Mouse (Mus musculus): Measurements from ENCODE around the gene Mgat1. TPM values are rescaled to one million over a fixed set of nuclear protein-coding genes. Genes with fewer than 3 reads are reported as not detected.

The Mgat1 gene
- total and polyA plus RNA-seq, 3 experiments = 67.7 to 83.2 (median 80.9) TPM

GRCm38 (mm10) chr11:49245176-49245575, 1.2 kb downstream of the Mgat1 start:
- in situ Hi-C loops (cut with MboI; ENCODE audit: low pct_ligation_motif_present, low pct_unique_long_range_greater_than_20kb, low sequenced_read_pairs) (no loop called here), dilution Hi-C loops (cut with MboI; ENCODE audit: extremely low pct_ligation_motif_present, extremely low pct_unique_long_range_greater_than_20kb, low sequenced_read_pairs) (no loop called here)
- DNase-seq (ENCODE audit: extremely low read depth) = peak; percentile 80
- peaks cover 37% of the 10 kb centered on the region for H3K79me2 ChIP-seq (replicated peaks; ENCODE audit: control insufficient read depth, extremely low read depth, insufficient read depth, poor library complexity, severe bottlenecking)
- TF ChIP-seq EP300 (IDR thresholded peaks at IDR 0.05; ENCODE audit: low read length) = no peak
- TF ChIP-seq USF1 (IDR thresholded peaks at IDR 0.05; ENCODE audit: low read depth, low read length) = peak; percentile 72
- TF ChIP-seq MAZ (IDR thresholded peaks at IDR 0.05; ENCODE audit: low read depth, low read length) = peak; percentile 90
- TF ChIP-seq GABPA (IDR thresholded peaks at IDR 0.05; ENCODE audit: insufficient replicate concordance, low read depth, low read length) = no peak
- TF ChIP-seq ELF1 (IDR thresholded peaks at IDR 0.05; ENCODE audit: low read depth, low read length) = peak; percentile 55
- TF ChIP-seq NELFE (IDR thresholded peaks at IDR 0.05; ENCODE audit: low read depth, low read length) = peak; percentile 58
- no peak; the same call in none of the 2 replicates for TF ChIP-seq POLR2A (IDR thresholded peaks at IDR 0.05; ENCODE audit: low read depth, low read length)
- TF ChIP-seq CHD2 (IDR thresholded peaks at IDR 0.05; ENCODE audit: low read length) = peak; percentile 94
- TF ChIP-seq ZMIZ1 (IDR thresholded peaks at IDR 0.05; ENCODE audit: low read depth, low read length) = no peak; the same call in 1 of the 2 replicates
- no peak for TF ChIP-seq RCOR1 (conservative IDR thresholded peaks at IDR 0.05; ENCODE audit: low read depth, low read length)
- no peak for TF ChIP-seq ZC3H11A (IDR thresholded peaks at IDR 0.05; ENCODE audit: low read depth, low read length)
- peak; percentile 95 for TF ChIP-seq MYC (IDR thresholded peaks at IDR 0.05; ENCODE audit: low read depth, low read length)
- no peak for TF ChIP-seq CHD1 (IDR thresholded peaks at IDR 0.05; ENCODE audit: low read depth, low read length)
- no peak for TF ChIP-seq RAD21 (IDR thresholded peaks at IDR 0.05; ENCODE audit: low read depth, low read length)
- TF ChIP-seq MAFK (IDR thresholded peaks at IDR 0.05; ENCODE audit: insufficient replicate concordance, low read length) = 0 out of 2 replicates have a peak, but pooled peaks have one; percentile 40
- peak; percentile 56; the same call in 1 of the 2 replicates for TF ChIP-seq HCFC1 (IDR thresholded peaks at IDR 0.05; ENCODE audit: low read depth, low read length)
- no peak for TF ChIP-seq SMC3 (IDR thresholded peaks at IDR 0.05; ENCODE audit: low read depth, low read length)
- TF ChIP-seq E2F4 (IDR thresholded peaks at IDR 0.05; ENCODE audit: insufficient replicate concordance, low read depth, low read length) = no peak
- no peak for TF ChIP-seq JUN (IDR thresholded peaks at IDR 0.05; ENCODE audit: insufficient read depth, low read depth, low read length)
- TF ChIP-seq UBTF (IDR thresholded peaks at IDR 0.05; ENCODE audit: low read depth, low read length) = 0 out of 2 replicates have a peak, but pooled peaks have one; percentile 37
- TF ChIP-seq ETS1 (conservative IDR thresholded peaks at IDR 0.05; ENCODE audit: low read depth, low read length) = peak; percentile 62
- TF ChIP-seq KAT2A (IDR thresholded peaks at IDR 0.05; ENCODE audit: insufficient replicate concordance, low read length) = 0 out of 2 replicates have a peak, but pooled peaks have one; percentile 39
- TF ChIP-seq CTCF (conservative IDR thresholded peaks at IDR 0.05 in 1 of 2, IDR thresholded peaks at IDR 0.05 in 1 of 2; ENCODE audit: low read depth in 2 of 2, low read length in 2 of 2) = no peak
- TF ChIP-seq PAX5 (IDR thresholded peaks at IDR 0.05; ENCODE audit: low read length) = no peak
- TF ChIP-seq ZKSCAN1 (IDR thresholded peaks at IDR 0.05; ENCODE audit: borderline replicate concordance, low read depth, low read length) = no peak
- TF ChIP-seq MXI1 (IDR thresholded peaks at IDR 0.05; ENCODE audit: low read depth, low read length) = peak; percentile 100
- peak; percentile 97 for TF ChIP-seq SIN3A (IDR thresholded peaks at IDR 0.05; ENCODE audit: low read length)
- peak; percentile 46; the same call in 1 of the 2 replicates for TF ChIP-seq USF2 (conservative IDR thresholded peaks at IDR 0.05; ENCODE audit: low read depth, low read length)
- TF ChIP-seq MEF2A (IDR thresholded peaks at IDR 0.05; ENCODE audit: borderline replicate concordance, low read depth, low read length) = 0 out of 2 replicates have a peak, but pooled peaks have one; percentile 43
- TF ChIP-seq POLR2AphosphoS2 (IDR thresholded peaks at IDR 0.05; ENCODE audit: low read depth, low read length) = no peak
- TF ChIP-seq IRF4 (IDR thresholded peaks at IDR 0.05; ENCODE audit: low read depth, low read length) = peak; percentile 58; the same call in 1 of the 2 replicates
- no peak for TF ChIP-seq JUND (conservative IDR thresholded peaks at IDR 0.05; ENCODE audit: low read depth, low read length)
- TF ChIP-seq MAX (IDR thresholded peaks at IDR 0.05; ENCODE audit: low read length) = peak; percentile 95
- peak; percentile 85 for TF ChIP-seq BHLHE40 (IDR thresholded peaks at IDR 0.05; ENCODE audit: low read depth, low read length)
- no peak for TF ChIP-seq NRF1 (IDR thresholded peaks at IDR 0.05; ENCODE audit: low read depth, low read length)
- no peak for TF ChIP-seq ZNF384 (IDR thresholded peaks at IDR 0.05; ENCODE audit: low read depth, low read length)
- TF ChIP-seq TBP (conservative IDR thresholded peaks at IDR 0.05; ENCODE audit: low read depth, low read length) = 0 out of 2 replicates have a peak, but pooled peaks have one; percentile 36
- peak; percentile 39; the same call in 1 of the 2 replicates for TF ChIP-seq TCF12 (IDR thresholded peaks at IDR 0.05; ENCODE audit: low read depth, low read length)
- H3K4me1 ChIP-seq (ENCODE audit: control insufficient read depth in 1 of 2, insufficient read depth in 2 of 2) = peaks cover 10 to 65% of the 10 kb centered on the region in 2 experiments
- H3K27ac ChIP-seq (ENCODE audit: insufficient read depth, low read depth) = peak overlapping the region; percentile 67
- H3K36me3 ChIP-seq (replicated peaks in 1 of 2; ENCODE audit: control insufficient read depth in 1 of 2, insufficient read depth in 1 of 2, low read length in 1 of 2) = no peaks in the 10 kb centered on the region
- H3K27me3 ChIP-seq (replicated peaks) = no peaks in the 10 kb centered on the region
- H3K9me3 ChIP-seq (replicated peaks; ENCODE audit: low read length) = no peaks in the 10 kb centered on the region
- H3K4me2 ChIP-seq (ENCODE audit: insufficient read depth, low read depth, poor library complexity, severe bottlenecking) = peak overlapping the region; percentile 55
- peak overlapping the region; percentile 41 for H3K9ac ChIP-seq (ENCODE audit: insufficient read depth, low read depth)
- peak overlapping the region; percentile 56 to 72 (median 69) for H3K4me3 ChIP-seq (replicated peaks in 1 of 3; ENCODE audit: low read depth in 2 of 3, low read length in 2 of 3, poor library complexity in 1 of 3)
